Mouse (Mus musculus) heart, embryonic 14.5 days (tissue): Measurements from ENCODE around the gene Lrrc28. TPM values are rescaled to one million over a fixed set of nuclear protein-coding genes. Genes with fewer than 3 reads are reported as not detected.

Source experiments
- ATAC-seq: fragments of 200-750 bp; cut with Nextera tagmentation; 2 replicates; pipeline ENCODE4 v1.8.0; 2017; ENCODE audit warnings: low read depth, moderate TSS enrichment; ENCODE audit not compliant: insufficient number of reproducible peaks, insufficient read depth, low FRiP score
- H3K27ac ChIP-seq, 2 experiments: fragments of 200-500 bp in 1 of 2; fragments of 300-500 bp in 1 of 2; sonication (generic) in 1 of 2; replicated peaks in 1 of 2; 2 replicates each; pipeline ENCODE4 v1.5.1; 2012 to 2014; ENCODE audit warnings: low read depth in 2 of 2, low read length in 2 of 2, control low read depth in 1 of 2, mild to moderate bottlenecking in 1 of 2, mixed read lengths in 1 of 2; ENCODE audit not compliant: control insufficient read depth in 1 of 2, insufficient read depth in 1 of 2
- H3K27me3 ChIP-seq: fragments of 300-500 bp; sonication (generic); 2 replicates; pipeline ENCODE4 v1.6.1; 2014; ENCODE audit warnings: mild to moderate bottlenecking, low read length, control low read depth; ENCODE audit not compliant: control insufficient read depth, insufficient read depth
- H3K36me3 ChIP-seq: fragments of 300-500 bp; sonication (generic); 2 replicates; pipeline ENCODE4 v1.6.1; 2014; ENCODE audit warnings: mild to moderate bottlenecking, control low read depth, low read length, mixed read lengths; ENCODE audit not compliant: control insufficient read depth, insufficient read depth
- H3K4me1 ChIP-seq, 2 experiments: fragments of 200-500 bp in 1 of 2; fragments of 300-500 bp in 1 of 2; sonication (generic) in 1 of 2; 2 replicates each; pipeline ENCODE4 v1.6.1; 2012 to 2014; ENCODE audit warnings: low read length in 2 of 2, control low read depth in 1 of 2, mixed read lengths in 1 of 2; ENCODE audit not compliant: control insufficient read depth in 2 of 2, insufficient read depth in 2 of 2
- H3K4me2 ChIP-seq: fragments of 300-500 bp; sonication (generic); 2 replicates; pipeline ENCODE4 v1.6.1; 2014; ENCODE audit warnings: mild to moderate bottlenecking, low read length
- H3K4me3 ChIP-seq, 2 experiments: fragments of 200-500 bp in 1 of 2; fragments of 300-500 bp in 1 of 2; sonication (generic) in 1 of 2; 2 replicates each; pipeline ENCODE4 v1.5.1; 2012 to 2014; ENCODE audit warnings: low read length in 2 of 2, mild to moderate bottlenecking in 2 of 2, control low read depth in 1 of 2, low read depth in 1 of 2, moderate library complexity in 1 of 2; ENCODE audit not compliant: control insufficient read depth in 1 of 2, insufficient read depth in 1 of 2
- H3K9ac ChIP-seq: fragments of 300-500 bp; sonication (generic); 2 replicates; pipeline ENCODE4 v1.6.1; 2014; ENCODE audit warnings: mild to moderate bottlenecking, low read length
- H3K9me3 ChIP-seq: fragments of 300-500 bp; sonication (generic); 2 replicates; pipeline ENCODE4 v1.6.1; 2016; ENCODE audit warnings: low read length, control low read depth; ENCODE audit not compliant: control insufficient read depth
- WGBS: fragments of 180-500 bp; shearing (Covaris S2); extraction: QIAGEN DNeasy Blood & Tissue Kit; methylation state at CpG from one replicate; pipeline ENCODE4 v1.1.7; 2014; 5-methylcytosine and 5-hydroxymethylcytosine counted together
- polyA plus RNA-seq: library from polyadenylated mRNA; unstranded; fragments of >200 nt; fragmentation: Nextera tagmentation; extraction: Ambion mirVana; gene quantifications from 2 replicates; pipeline ENCODE4 v1.2.1, GENCODE M21; 2014

Lrrc28 gene
- polyA plus RNA-seq, 1 experiment from 2014 or later = 13.3 TPM

GRCm38 (mm10) chr7:67645681-67646014 is 580 bp upstream of the Lrrc28 start:
- WGBS = under 1% methylated on average over 15 of the region's 15 CpGs
- ATAC-seq = 0 out of 2 replicates have a peak, but pooled peaks have one; percentile 8
- Histone ChIP-seq H3K27ac (peak overlapping the region; percentile 88 to 93), H3K4me3 (peak overlapping the region; percentile 66 to 89), H3K36me3 (peaks cover 5% of the 10 kb centered on the region; the same call in 1 of the 2 replicates), H3K9me3 (no peaks in the 10 kb centered on the region), H3K9ac (peak overlapping the region; percentile 86), H3K4me2 (peak overlapping the region; percentile 83), H3K4me1 (peaks cover 4 to 35% of the 10 kb centered on the region in 2 experiments), H3K27me3 (no peaks in the 10 kb centered on the region)

- peak overlapping the region in 1 of 2 experiments; percentile 66; a peak in 2 of 4 replicates for H3K4me3 ChIP-seq
- H3K27me3 ChIP-seq = no peaks in the 10 kb centered on the region
- H3K36me3 ChIP-seq = peaks cover 10% of the 10 kb centered on the region; the same call in 1 of the 2 replicates
- H3K4me1 ChIP-seq = peaks cover 4 to 27% of the 10 kb centered on the region in 2 experiments
- peak overlapping the region; percentile 70 for H3K4me2 ChIP-seq
- no peak overlapping the region for H3K27ac ChIP-seq
- no peaks in the 10 kb centered on the region for H3K9me3 ChIP-seq
- peak overlapping the region; percentile 83 for H3K9ac ChIP-seq
- 41% methylated on average over 8 of the region's 8 CpGs for WGBS
- ATAC-seq = no peak
Measured at GRCm38 (mm10) chr7:67644291-67644690, 777 bp downstream of the Lrrc28 start.

- Histone ChIP-seq H3K27me3 (no peaks in the 10 kb centered on the region), H3K9ac (no peak overlapping the region), H3K4me1 (peaks cover 0 to 16% of the 10 kb centered on the region in 2 experiments; a peak in 2 of 4 replicates), H3K27ac (no peak overlapping the region), H3K4me2 (no peak overlapping the region), H3K9me3 (no peaks in the 10 kb centered on the region), H3K4me3 (no peak overlapping the region), H3K36me3 (peaks cover 14% of the 10 kb centered on the region; the same call in 1 of the 2 replicates)
- WGBS = 90% methylated on average over 9 of the region's 9 CpGs
- ATAC-seq = no peak
Measured at GRCm38 (mm10) chr7:67642955-67643354, 2.1 kb downstream of the Lrrc28 start.

- H3K27me3 ChIP-seq = no peaks in the 10 kb centered on the region
- peaks cover 0 to 1% of the 10 kb centered on the region in 2 experiments; a peak in 2 of 4 replicates for H3K4me1 ChIP-seq
- H3K36me3 ChIP-seq = peaks cover 14% of the 10 kb centered on the region; the same call in 1 of the 2 replicates
- no peak overlapping the region for H3K4me3 ChIP-seq
- ATAC-seq = no peak
- no peak overlapping the region for H3K4me2 ChIP-seq
- H3K9me3 ChIP-seq = no peaks in the 10 kb centered on the region
- no peak overlapping the region for H3K27ac ChIP-seq
- WGBS = 88% methylated on average over 3 of the region's 3 CpGs
- H3K9ac ChIP-seq = no peak overlapping the region
Measured at GRCm38 (mm10) chr7:67639006-67639405, 6.1 kb downstream of the Lrrc28 start.

GRCm38 (mm10) chr7:67636161-67636560 is 8.9 kb downstream of the Lrrc28 start:
- Histone ChIP-seq H3K27ac (no peak overlapping the region), H3K4me3 (no peak overlapping the region), H3K27me3 (no peaks in the 10 kb centered on the region), H3K4me1 (no peaks in the 10 kb centered on the region), H3K4me2 (no peak overlapping the region), H3K9ac (no peak overlapping the region), H3K36me3 (peaks cover 14% of the 10 kb centered on the region; the same call in 1 of the 2 replicates), H3K9me3 (0 out of 2 replicates have a peak, but pooled peaks cover 4% of the 10 kb centered on the region)
- WGBS = 59% methylated on average over 2 of the region's 2 CpGs
- ATAC-seq = no peak

- Histone ChIP-seq H3K9ac (no peak overlapping the region), H3K36me3 (0 out of 2 replicates have a peak, but pooled peaks cover 4% of the 10 kb centered on the region), H3K27ac (no peak overlapping the region), H3K4me3 (no peak overlapping the region), H3K27me3 (no peaks in the 10 kb centered on the region), H3K4me2 (no peak overlapping the region), H3K9me3 (0 out of 2 replicates have a peak, but pooled peaks cover 4% of the 10 kb centered on the region), H3K4me1 (peaks cover 0 to 5% of the 10 kb centered on the region in 2 experiments; a peak in 1 of 4 replicates)
- WGBS = 85% methylated on average over 3 of the region's 3 CpGs
- no peak for ATAC-seq
Measured at GRCm38 (mm10) chr7:67634210-67634609, 10.9 kb downstream of the Lrrc28 start.

- H3K9ac ChIP-seq = no peak overlapping the region
- ATAC-seq = no peak
- no peak overlapping the region for H3K4me2 ChIP-seq
- 0 out of 2 replicates have a peak, but pooled peaks cover 4% of the 10 kb centered on the region for H3K9me3 ChIP-seq
- H3K4me1 ChIP-seq = peaks cover 0 to 5% of the 10 kb centered on the region in 2 experiments; a peak in 1 of 4 replicates
- H3K4me3 ChIP-seq = no peak overlapping the region
- 81% methylated on average over 5 of the region's 5 CpGs for WGBS
- no peaks in the 10 kb centered on the region for H3K36me3 ChIP-seq
- no peak overlapping the region for H3K27ac ChIP-seq
- H3K27me3 ChIP-seq = no peaks in the 10 kb centered on the region
Measured at GRCm38 (mm10) chr7:67632380-67632779, 12.7 kb downstream of the Lrrc28 start.

GRCm38 (mm10) chr7:67630817-67631216 is 14.3 kb downstream of the Lrrc28 start:
- Histone ChIP-seq H3K27ac (peak overlapping the region; percentile 39 to 66; a peak in 3 of 4 replicates), H3K4me1 (peaks cover 0 to 5% of the 10 kb centered on the region in 2 experiments; a peak in 1 of 4 replicates), H3K9ac (0 out of 2 replicates have a peak overlapping the region, but pooled peaks have one; percentile 3), H3K4me2 (no peak overlapping the region), H3K9me3 (0 out of 2 replicates have a peak, but pooled peaks cover 4% of the 10 kb centered on the region), H3K36me3 (no peaks in the 10 kb centered on the region), H3K27me3 (no peaks in the 10 kb centered on the region), H3K4me3 (no peak overlapping the region)
- ATAC-seq = no peak
- 17% methylated on average over 2 of the region's 2 CpGs for WGBS
